Mouse (Mus musculus): ENCODE data around the gene Laptm5.

The Laptm5 gene

GRCm38 (mm10) chr4:130921986-130922385 is 9.1 kb downstream of the Laptm5 start:
- no peak for DNase-seq

- DNase-seq = no peak
These were observed 13.3 kb downstream of the Laptm5 start for GRCm38 (mm10) chr4:130926274-130926673.

- no peak for DNase-seq
These were observed 14.9 kb downstream of the Laptm5 start for GRCm38 (mm10) chr4:130927821-130928220.

- DNase-seq = no peak
These were observed 29.7 kb downstream of the Laptm5 start for GRCm38 (mm10) chr4:130942644-130943043.

GRCm38 (mm10) chr4:130944112-130944511 is 31.2 kb downstream of the Laptm5 start, which contains the start of gene Matn1:
Gene Matn1, plus strand, starts transcription at chr4:130944385.
- no peak for DNase-seq

- no peak for DNase-seq
These were observed 31.9 kb downstream of the Laptm5 start for GRCm38 (mm10) chr4:130944779-130945178.

GRCm38 (mm10) chr4:130947094-130947647 is 34.2 kb downstream of the Laptm5 start:
- DNase-seq = peak; percentile 23 to 35

GRCm38 (mm10) chr4:130949821-130950384 is 37.0 kb downstream of the Laptm5 start:
- no peak for DNase-seq

GRCm38 (mm10) chr4:130952531-130952930 is 39.6 kb downstream of the Laptm5 start:
- peak; percentile 71 to 76 for DNase-seq

GRCm38 (mm10) chr4:130957156-130957555 is 44.2 kb downstream of the Laptm5 start:
- no peak for DNase-seq

GRCm38 (mm10) chr4:130958812-130959211 is 45.9 kb downstream of the Laptm5 start:
- no peak for DNase-seq

GRCm38 (mm10) chr4:130959678-130960077 is 46.8 kb downstream of the Laptm5 start:
- DNase-seq = no peak

GRCm38 (mm10) chr4:130960118-130960734 is 47.3 kb downstream of the Laptm5 start:
- peak; percentile 91 to 94 for DNase-seq

GRCm38 (mm10) chr4:130971278-130971677 is 58.4 kb downstream of the Laptm5 start:
- DNase-seq = no peak

- DNase-seq = no peak
These were observed 59.5 kb downstream of the Laptm5 start for GRCm38 (mm10) chr4:130972421-130972829.

- no peak for DNase-seq
These were observed 60.7 kb downstream of the Laptm5 start for GRCm38 (mm10) chr4:130973332-130974263.

GRCm38 (mm10) chr4:130978981-130979380 is 66.1 kb downstream of the Laptm5 start:
- DNase-seq = no peak

- no peak for DNase-seq
These were observed 71.7 kb downstream of the Laptm5 start for GRCm38 (mm10) chr4:130984416-130985182.
